Comparison of ENCODE assay signal across 14 mouse cellular contexts in genomic region chr10:120465121-120465520, GRCm38 (mm10).
"Had no signal": no experiment of that assay in that cellular context is flagged by ENCODE, and none has a peak within 500 bp of the region (broad histone marks: within the 10 kb centered on the region; RNA-seq: fewer than 3 reads in every experiment).

No protein-coding gene starts in this region.

- H3K4me3 ChIP-seq: midbrain, embryonic 10.5 days; midbrain, embryonic 13.5 days; midbrain, embryonic 15.5 days; neural tube, embryonic 12.5 days had no signal

- H3K27me3 ChIP-seq: midbrain, embryonic 13.5 days; midbrain, embryonic 15.5 days; neural tube, embryonic 12.5 days had no signal

- H3K36me3 ChIP-seq: midbrain, embryonic 13.5 days; midbrain, embryonic 15.5 days had no signal

- H3K4me1 ChIP-seq: midbrain, embryonic 15.5 days; neural tube, embryonic 12.5 days had no signal

- H3K9me3 ChIP-seq: midbrain, embryonic 10.5 days; midbrain, embryonic 13.5 days; midbrain, embryonic 15.5 days; neural tube, embryonic 12.5 days had no signal

- H3K27ac ChIP-seq: midbrain, embryonic 10.5 days; midbrain, embryonic 13.5 days; midbrain, embryonic 15.5 days; neural tube, embryonic 12.5 days had no signal

- H3K9ac ChIP-seq: lung, embryonic 14.5 days; midbrain, embryonic 13.5 days; midbrain, embryonic 15.5 days; neural tube, embryonic 12.5 days had no signal

- H3K4me2 ChIP-seq: lung, embryonic 14.5 days; midbrain, embryonic 13.5 days; midbrain, embryonic 15.5 days; neural tube, embryonic 12.5 days had no signal

- ATAC-seq: midbrain, embryonic 13.5 days; midbrain, embryonic 15.5 days had no signal

- DNase-seq: lung, adult 18-20 months; lung, embryonic 14.5 days; lung, postnatal 10 days; lung, postnatal 4 days; right cerebral cortex, postnatal 25 days; right cerebral cortex, postnatal 4 days; spleen, adult 18-20 months; thymus, adult 18-20 months; thymus, postnatal 14 days; thymus, postnatal 36 days had no signal
